Mouse (Mus musculus) thymus, postnatal 25 days (tissue): ENCODE measurements around the gene Mob4.

Source experiments
- DNase-seq: peaks from one replicate; pipeline ENCODE4 v3.0.0; 2022

The Mob4 gene

DNA sequence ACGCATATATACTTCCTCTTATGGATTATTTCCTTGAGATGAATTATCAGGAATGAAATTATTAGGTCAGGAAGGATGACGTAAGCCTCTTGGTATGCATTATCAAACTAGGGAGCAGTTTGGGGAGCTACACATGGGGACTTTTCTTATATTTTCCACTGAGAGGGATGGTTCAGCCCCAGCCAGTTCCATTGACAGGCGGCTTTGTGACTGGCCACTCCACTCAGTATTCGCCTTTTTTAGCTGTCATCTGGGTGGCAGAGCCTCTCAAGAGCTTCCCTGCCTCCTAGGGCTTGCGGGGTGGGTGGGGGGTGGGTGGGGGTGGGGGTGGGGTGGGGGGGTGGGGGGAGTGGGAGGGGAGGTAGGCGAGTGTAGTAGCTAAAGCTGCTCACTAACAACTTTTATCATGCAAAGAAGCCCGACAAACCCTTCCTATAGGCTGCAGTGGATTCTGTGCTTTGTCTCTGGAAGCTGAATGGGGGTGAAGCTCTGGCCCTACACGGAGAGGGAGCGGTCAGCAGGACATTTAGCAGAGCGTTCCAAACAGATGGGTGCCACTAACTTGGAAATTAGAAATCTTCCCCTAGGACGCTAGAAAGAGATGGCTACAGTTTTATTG, 55.7 kb downstream of the Mob4 start:
- no peak for DNase-seq

DNA sequence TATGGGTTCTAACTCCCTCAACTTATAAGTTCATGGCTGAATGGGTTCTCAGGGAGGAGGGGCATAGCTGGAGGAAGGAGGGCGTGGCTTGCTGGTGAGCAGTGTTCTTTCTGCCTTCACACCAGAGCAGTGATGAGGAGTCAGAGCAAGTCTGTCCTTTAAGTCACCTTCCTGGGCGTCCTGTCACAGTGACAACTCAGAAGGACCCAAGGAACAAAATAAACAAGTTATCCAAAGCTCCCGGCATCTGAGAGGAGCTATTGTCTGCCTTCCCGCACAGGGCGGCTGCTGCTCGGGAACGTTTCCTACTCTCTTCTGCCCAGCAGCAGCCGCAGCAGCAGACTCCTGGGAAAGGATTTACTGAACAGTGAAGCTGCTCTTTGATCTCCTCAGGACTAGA, 61.0 kb downstream of the Mob4 start:
- DNase-seq: no peak

DNA sequence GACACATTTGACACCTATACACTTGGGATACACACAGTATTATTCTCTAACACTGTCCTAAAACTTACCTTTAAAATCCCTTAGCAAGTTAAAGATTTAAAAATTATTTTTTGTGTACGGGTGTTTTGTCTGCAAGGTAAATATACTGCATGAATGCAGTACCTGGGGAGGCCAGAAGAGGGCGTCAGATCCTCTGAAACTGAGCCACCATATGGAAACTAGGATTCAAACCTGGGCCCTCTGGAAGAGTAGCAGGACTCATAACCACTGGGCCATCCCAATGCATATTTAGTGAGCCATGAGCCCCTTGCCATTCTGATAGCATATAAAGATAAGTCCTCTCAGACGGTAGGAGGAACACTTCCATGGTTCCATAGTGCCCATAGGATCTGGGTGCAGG, 61.8 kb downstream of the Mob4 start:
- peak; percentile 30 for DNase-seq

DNA sequence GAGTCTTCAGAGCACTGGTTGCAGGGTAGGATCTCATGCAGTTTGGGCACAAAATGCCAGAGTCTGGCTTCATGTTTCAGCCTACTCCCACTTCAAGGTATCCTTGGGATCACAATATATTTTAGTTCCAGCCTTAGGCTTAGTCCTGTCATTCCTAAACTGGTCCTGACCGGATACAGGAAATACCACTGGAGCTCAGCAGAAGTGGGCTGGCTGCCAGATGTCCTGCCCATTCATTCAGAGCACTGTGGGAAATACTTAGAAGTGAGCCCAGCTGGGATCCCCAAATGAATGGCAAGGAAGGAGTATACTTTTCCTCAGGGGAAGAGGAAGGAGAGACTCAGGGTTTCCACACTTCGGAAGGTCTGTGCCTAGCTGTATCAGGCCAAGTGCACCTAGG, 62.3 kb downstream of the Mob4 start:
- no peak for DNase-seq

DNA sequence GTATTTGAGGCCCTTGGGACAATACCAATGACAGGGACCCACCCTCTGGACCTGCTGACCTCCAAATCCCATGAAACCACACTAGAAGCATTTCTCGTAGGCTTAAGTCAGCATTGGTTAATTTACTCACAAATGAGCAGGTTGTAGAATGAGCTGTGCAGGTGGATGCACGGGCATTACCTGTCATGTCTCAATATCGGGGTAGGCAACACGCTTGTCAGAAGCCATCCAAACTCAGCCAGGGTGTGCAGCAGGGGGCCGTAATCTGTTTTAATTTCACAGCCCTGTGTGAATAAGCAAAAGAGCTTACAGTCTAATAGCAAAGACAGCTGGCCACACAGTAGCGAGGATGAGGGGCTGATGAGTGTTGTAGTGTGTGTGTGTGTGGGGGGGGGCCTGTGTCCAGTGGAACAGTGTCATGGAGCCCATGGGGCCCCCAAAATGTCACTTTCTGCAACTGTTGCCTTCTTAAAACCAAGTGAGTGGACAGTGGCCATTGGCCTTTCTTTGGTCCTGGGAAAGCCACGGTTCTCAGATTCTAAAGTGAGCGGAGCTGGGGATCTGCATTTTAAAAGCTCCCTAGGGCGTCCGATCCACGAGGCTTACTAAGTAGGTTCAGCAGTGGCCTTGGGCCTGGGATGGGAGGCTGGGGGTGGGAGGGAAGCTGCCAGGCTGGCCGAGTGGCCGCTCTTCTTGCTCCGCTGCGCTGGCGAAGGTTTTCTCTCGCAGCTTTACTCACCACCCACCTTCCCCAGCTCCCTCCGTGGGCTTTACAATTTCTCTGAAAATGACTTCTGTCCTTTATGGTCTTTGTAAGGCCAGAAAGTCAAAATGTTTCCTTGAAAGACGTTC, 63.3 kb downstream of the Mob4 start:
- no peak for DNase-seq

DNA sequence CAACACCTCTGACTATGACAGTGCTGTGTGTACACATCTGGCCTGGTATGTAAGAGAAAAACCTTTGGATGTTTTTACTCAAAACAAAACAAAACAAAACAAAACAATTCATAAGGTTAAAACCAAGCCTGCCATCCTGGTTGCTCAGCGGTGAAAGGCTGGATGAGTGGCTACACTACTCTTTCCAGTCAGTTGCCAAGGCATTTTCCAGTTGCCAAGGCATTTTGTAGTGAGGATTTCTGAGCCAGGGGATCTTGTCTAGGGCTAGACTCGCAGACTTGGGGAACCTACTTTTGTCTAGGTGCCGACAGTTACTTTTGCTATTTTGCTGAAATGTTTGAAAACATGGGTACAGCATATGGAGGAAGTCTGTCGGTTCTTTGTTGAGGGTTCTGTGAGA, 64.0 kb downstream of the Mob4 start:
- DNase-seq: no peak

DNA sequence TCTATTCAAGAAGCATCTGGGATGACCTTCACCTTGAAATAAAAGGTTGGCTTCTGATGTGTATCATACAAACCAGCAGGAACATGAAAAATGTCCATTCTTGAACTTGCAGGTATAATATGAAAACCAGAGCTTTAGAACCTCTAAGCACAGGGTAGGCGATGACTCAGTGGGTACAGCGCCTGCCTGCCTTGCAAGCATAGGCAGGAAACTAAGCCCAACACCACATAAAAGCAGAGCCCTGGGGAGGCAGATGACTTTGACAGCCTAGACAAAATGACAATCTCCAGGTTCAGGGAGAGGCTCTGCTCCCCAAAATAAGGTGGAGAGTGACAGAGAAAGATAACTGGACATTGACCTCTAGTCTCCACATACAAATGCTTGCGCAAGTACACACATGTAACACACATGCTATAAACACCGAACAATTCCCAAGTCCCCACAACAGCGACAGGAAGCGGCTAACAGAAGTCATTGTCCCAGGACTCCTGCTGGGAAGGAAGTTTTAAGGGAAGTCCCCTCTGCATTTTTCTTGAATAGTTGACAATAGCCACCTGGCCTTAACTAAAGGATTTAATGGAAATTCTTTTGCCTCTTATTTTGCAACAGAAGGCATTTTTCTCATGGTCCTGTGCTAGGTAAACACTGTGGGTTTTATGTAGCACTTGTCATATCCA, 65.4 kb downstream of the Mob4 start:
- DNase-seq: peak; percentile 44

DNA sequence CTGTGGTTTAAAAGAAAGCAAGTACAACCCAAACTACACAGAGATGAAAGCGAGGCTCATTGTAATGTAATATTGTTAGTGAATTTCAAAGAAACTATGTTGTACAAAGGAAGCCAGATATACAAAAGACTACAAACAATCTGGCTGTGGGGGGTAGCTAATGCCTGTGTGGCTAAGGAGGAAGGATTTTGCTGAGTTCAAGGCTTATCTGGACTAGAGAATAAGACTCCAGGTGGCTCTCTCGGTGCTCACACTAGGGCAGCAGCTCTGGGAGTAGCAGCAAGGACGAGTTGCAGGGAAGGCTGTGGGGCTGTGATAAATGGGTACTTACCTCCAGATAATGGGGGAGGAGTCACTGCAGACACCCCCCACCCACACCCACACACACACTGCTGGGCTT, 67.7 kb downstream of the Mob4 start:
- DNase-seq: no peak

DNA sequence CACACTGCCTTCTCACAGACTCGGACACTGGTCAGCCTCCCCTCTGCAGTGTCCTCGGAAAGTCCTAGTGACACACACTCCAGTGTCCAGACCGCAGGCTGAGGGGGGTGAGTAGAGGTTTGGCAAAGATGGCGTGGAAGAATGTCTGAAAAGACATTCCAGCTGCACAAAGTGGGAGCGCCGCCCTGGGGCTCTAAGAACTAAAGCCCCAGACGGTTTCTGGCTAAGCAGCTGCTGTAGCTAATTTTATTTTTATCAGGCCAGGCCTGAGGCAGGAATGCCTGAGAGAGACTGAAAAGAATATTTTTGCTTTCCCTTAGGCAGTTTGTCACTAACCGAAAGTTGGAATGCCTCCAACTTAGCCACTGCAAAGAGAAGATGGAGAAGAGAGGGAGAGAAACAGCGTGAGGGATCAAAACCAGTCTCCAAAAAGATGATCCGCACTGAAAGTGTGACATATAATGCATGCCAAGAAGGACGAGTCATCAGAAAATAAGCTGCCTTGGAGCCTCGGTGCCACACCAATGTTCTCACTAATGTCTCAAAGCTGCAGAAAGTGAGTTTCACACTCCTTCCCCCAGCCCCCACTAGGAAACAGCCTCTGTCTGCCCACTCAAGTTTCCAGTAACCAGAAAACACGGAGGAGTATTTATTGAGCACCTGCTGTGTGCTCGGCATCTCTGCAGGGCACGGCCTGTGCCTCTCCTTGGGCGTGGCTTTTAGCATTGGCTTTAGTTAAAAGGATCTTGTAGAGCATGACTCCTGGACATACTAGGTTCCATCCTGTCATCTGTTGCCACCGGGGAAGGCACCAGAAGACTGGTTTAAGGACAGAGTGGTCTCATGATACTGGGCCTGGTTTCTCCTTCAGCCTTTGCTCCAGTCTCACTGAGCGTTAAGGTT, 71.1 kb downstream of the Mob4 start:
- DNase-seq: no peak
